ENCODE assay signal across 20 mouse cellular contexts in genomic region chr11:114686221-114686959, GRCm38 (mm10). TPM values are rescaled to one million over a fixed set of nuclear protein-coding genes. Genes with fewer than 3 reads are reported as not detected.
DNase-seq lines count a peak whose midpoint lies in the region; ATAC-seq and TF ChIP-seq lines count a peak whose summit lies in the region.
"Had no signal": no experiment of that assay in that cellular context is flagged by ENCODE, and none has a peak within 500 bp of the region (broad histone marks: within the 10 kb centered on the region; RNA-seq: fewer than 3 reads in every experiment).

No protein-coding gene starts in this region.

- DNase-seq in cerebellum, adult 2 months = peak; percentile 40 to 57
- DNase-seq in cerebellum, postnatal 4 days (ENCODE audit: low spot score in 2 of 2) = no peak
- no peak for DNase-seq in hindbrain, embryonic 10.5 days (ENCODE audit: low spot score)
- no peak for DNase-seq in hindbrain, embryonic 14.5 days (ENCODE audit: low spot score)
- DNase-seq in thymus, adult 2 months = no peak
- DNase-seq in thymus, adult 18-20 months = no peak
- DNase-seq in liver, postnatal 0 days = no peak
- DNase-seq: adrenal gland, postnatal 25 days; heart, postnatal 14 days; kidney, adult 11 months; right cerebral cortex, postnatal 25 days had no signal

- H3K27ac ChIP-seq in cerebellum, adult 2 months (ENCODE audit: insufficient read depth, low read length) = peak overlapping the region; percentile 94
- peak overlapping the region; percentile 62 for H3K27ac ChIP-seq in hindbrain, embryonic 10.5 days
- H3K27ac ChIP-seq in hindbrain, embryonic 14.5 days = no peak overlapping the region
- no peak overlapping the region for H3K27ac ChIP-seq in thymus, adult 2 months (ENCODE audit: control insufficient read depth, insufficient read depth, low read length)
- H3K27ac ChIP-seq in liver, postnatal 0 days (ENCODE audit: low read depth) = no peak overlapping the region
- no peak overlapping the region for H3K27ac ChIP-seq in kidney, embryonic 16.5 days (ENCODE audit: low read length)
- H3K27ac ChIP-seq: kidney, postnatal 0 days; limb, embryonic 15.5 days; liver, embryonic 15.5 days had no signal

- peaks cover 73% of the 10 kb centered on the region for H3K4me1 ChIP-seq in cerebellum, adult 2 months (ENCODE audit: control insufficient read depth, insufficient read depth, low read length)
- H3K4me1 ChIP-seq in hindbrain, embryonic 10.5 days (replicated peaks) = peaks cover 46% of the 10 kb centered on the region
- H3K4me1 ChIP-seq in hindbrain, embryonic 14.5 days (replicated peaks; ENCODE audit: control insufficient read depth, insufficient read depth, low read length) = no peaks in the 10 kb centered on the region
- H3K4me1 ChIP-seq in thymus, adult 2 months (replicated peaks; ENCODE audit: control insufficient read depth, insufficient read depth, low read length) = peaks cover 19% of the 10 kb centered on the region
- H3K4me1 ChIP-seq in liver, postnatal 0 days (ENCODE audit: insufficient read depth) = peaks cover 24% of the 10 kb centered on the region
- peaks cover 17% of the 10 kb centered on the region for H3K4me1 ChIP-seq in kidney, embryonic 16.5 days (ENCODE audit: insufficient read depth, low read length)

- no peak for ATAC-seq in hindbrain, embryonic 14.5 days (ENCODE audit: low FRiP score)
- no peak for ATAC-seq in liver, postnatal 0 days
- ATAC-seq in kidney, embryonic 16.5 days (ENCODE audit: low FRiP score, low TSS enrichment) = no peak
- ATAC-seq: lung, postnatal 0 days; midbrain, embryonic 16.5 days had no signal

- H3K4me3 ChIP-seq in cerebellum, adult 2 months (replicated peaks; ENCODE audit: insufficient read depth, low read depth, low read length) = no peak overlapping the region
- no peak overlapping the region for H3K4me3 ChIP-seq in hindbrain, embryonic 10.5 days
- H3K4me3 ChIP-seq in hindbrain, embryonic 14.5 days (replicated peaks; ENCODE audit: low read length) = no peak overlapping the region
- H3K4me3 ChIP-seq in thymus, adult 2 months (ENCODE audit: control insufficient read depth, insufficient read depth, low read length) = no peak overlapping the region
- no peak overlapping the region for H3K4me3 ChIP-seq in liver, postnatal 0 days (ENCODE audit: low read depth, low read length)
- no peak overlapping the region for H3K4me3 ChIP-seq in kidney, embryonic 16.5 days (ENCODE audit: low read length)
- H3K4me3 ChIP-seq: embryonic facial prominence, embryonic 15.5 days; heart, embryonic 12.5 days; limb, embryonic 15.5 days; liver, embryonic 15.5 days had no signal

- H3K9me3 ChIP-seq in hindbrain, embryonic 10.5 days = no peaks in the 10 kb centered on the region
- no peaks in the 10 kb centered on the region for H3K9me3 ChIP-seq in hindbrain, embryonic 14.5 days (ENCODE audit: control insufficient read depth, low read length)
- H3K9me3 ChIP-seq in liver, postnatal 0 days (ENCODE audit: low read length) = no peaks in the 10 kb centered on the region
- H3K9me3 ChIP-seq in kidney, embryonic 16.5 days (ENCODE audit: low read length) = no peaks in the 10 kb centered on the region
- H3K9me3 ChIP-seq: embryonic facial prominence, embryonic 15.5 days; heart, embryonic 12.5 days; limb, embryonic 15.5 days; liver, embryonic 15.5 days had no signal

- H3K27me3 ChIP-seq in cerebellum, adult 2 months (ENCODE audit: control insufficient read depth, insufficient read depth, low read length) = no peaks in the 10 kb centered on the region
- no peaks in the 10 kb centered on the region for H3K27me3 ChIP-seq in hindbrain, embryonic 10.5 days (ENCODE audit: insufficient read depth, poor library complexity, severe bottlenecking)
- no peaks in the 10 kb centered on the region for H3K27me3 ChIP-seq in hindbrain, embryonic 14.5 days (ENCODE audit: control insufficient read depth, insufficient read depth, low read length)
- H3K27me3 ChIP-seq in thymus, adult 2 months (ENCODE audit: control insufficient read depth, insufficient read depth, low read length) = no peaks in the 10 kb centered on the region
- no peaks in the 10 kb centered on the region for H3K27me3 ChIP-seq in liver, postnatal 0 days (ENCODE audit: insufficient read depth, low read length)
- no peaks in the 10 kb centered on the region for H3K27me3 ChIP-seq in kidney, embryonic 16.5 days (ENCODE audit: insufficient read depth, low read length)
- H3K27me3 ChIP-seq: CH12.LX; embryonic facial prominence, embryonic 15.5 days; heart, embryonic 12.5 days; limb, embryonic 15.5 days; liver, embryonic 15.5 days had no signal

- TF ChIP-seq EP300 in liver, postnatal 0 days (IDR thresholded peaks at IDR 0.05; ENCODE audit: low read depth) = no peak

- no peak for TF ChIP-seq POLR2A in cerebellum, adult 2 months (IDR thresholded peaks at IDR 0.05; ENCODE audit: borderline replicate concordance, insufficient read depth, low read length)
- 0 out of 2 replicates have a peak, but pooled peaks have one; percentile 21 for TF ChIP-seq POLR2A in thymus, adult 2 months (IDR thresholded peaks at IDR 0.05; ENCODE audit: control insufficient read depth, extremely low read depth, insufficient read depth, low read length, poor library complexity)

- peaks cover 17% of the 10 kb centered on the region; the same call in 1 of the 2 replicates for H3K36me3 ChIP-seq in hindbrain, embryonic 10.5 days
- H3K36me3 ChIP-seq in hindbrain, embryonic 14.5 days (replicated peaks; ENCODE audit: control insufficient read depth, insufficient read depth) = no peaks in the 10 kb centered on the region
- no peaks in the 10 kb centered on the region for H3K36me3 ChIP-seq in thymus, adult 2 months (ENCODE audit: control insufficient read depth, insufficient read depth, low read length)
- 0 out of 2 replicates have a peak, but pooled peaks cover 3% of the 10 kb centered on the region for H3K36me3 ChIP-seq in liver, postnatal 0 days (replicated peaks; ENCODE audit: insufficient read depth, low read length)
- peaks cover 9% of the 10 kb centered on the region; the same call in 1 of the 2 replicates for H3K36me3 ChIP-seq in kidney, embryonic 16.5 days (ENCODE audit: insufficient read depth, low read length)
- H3K36me3 ChIP-seq: heart, embryonic 12.5 days had no signal

- H3K9ac ChIP-seq in hindbrain, embryonic 14.5 days = no peak overlapping the region
- H3K9ac ChIP-seq in liver, postnatal 0 days (replicated peaks) = no peak overlapping the region
- H3K9ac ChIP-seq in kidney, embryonic 16.5 days (replicated peaks; ENCODE audit: low read length) = no peak overlapping the region
- H3K9ac ChIP-seq: embryonic facial prominence, embryonic 15.5 days; heart, embryonic 12.5 days; limb, embryonic 15.5 days; liver, embryonic 15.5 days had no signal

- H3K4me2 ChIP-seq in hindbrain, embryonic 14.5 days (replicated peaks) = no peak overlapping the region
- no peak overlapping the region for H3K4me2 ChIP-seq in liver, postnatal 0 days (ENCODE audit: low read depth, low read length)
- H3K4me2 ChIP-seq in kidney, embryonic 16.5 days (replicated peaks; ENCODE audit: low read depth, low read length) = no peak overlapping the region
- H3K4me2 ChIP-seq: embryonic facial prominence, embryonic 15.5 days; heart, embryonic 12.5 days; limb, embryonic 15.5 days; liver, embryonic 15.5 days had no signal

- WGBS in cerebellum, adult 2 months = 40% methylated on average over 16 of the region's 16 CpGs
- 89% methylated on average over 16 of the region's 16 CpGs for WGBS in hindbrain, embryonic 10.5 days
- WGBS in hindbrain, embryonic 14.5 days = 95% methylated on average over 16 of the region's 16 CpGs
- 95% methylated on average over 16 of the region's 16 CpGs for WGBS in thymus, adult 2 months
- 79% methylated on average over 16 of the region's 16 CpGs for WGBS in liver, postnatal 0 days (ENCODE audit: insufficient replicate concordance)
- WGBS in kidney, embryonic 16.5 days = 89% methylated on average over 16 of the region's 16 CpGs

- TF ChIP-seq CTCF in cerebellum, adult 2 months (IDR thresholded peaks at IDR 0.05; ENCODE audit: borderline replicate concordance, insufficient read depth, low read depth, low read length) = no peak
- TF ChIP-seq CTCF in thymus, adult 2 months (IDR thresholded peaks at IDR 0.05; ENCODE audit: borderline replicate concordance, control insufficient read depth, extremely low read depth, insufficient read depth, low read length, poor library complexity) = no peak
- no peak for TF ChIP-seq CTCF in liver, postnatal 0 days (IDR thresholded peaks at IDR 0.05; ENCODE audit: low read depth)

RNA-seq across cellular contexts. Expression of gene Ttyh2, which starts 11.2 kb away (rescaled TPM):
- 81.2 and 92.5 TPM in 2 replicates for polyA plus RNA-seq in cerebellum, adult 2 months (2012; rRNA removed)
- 15.6 and 15.9 TPM in 2 replicates for polyA plus RNA-seq in hindbrain, embryonic 10.5 days (2016; fragmentation: Nextera tagmentation; extraction: Ambion mirVana)
- polyA plus RNA-seq in hindbrain, embryonic 14.5 days (2014; fragmentation: Nextera tagmentation; extraction: Ambion mirVana) = 32.0 and 35.1 TPM in 2 replicates
- polyA plus RNA-seq in thymus, adult 2 months (2012; rRNA removed) = 17.1 and 17.3 TPM in 2 replicates
- polyA plus RNA-seq in liver, postnatal 0 days (2015; fragmentation: Nextera tagmentation; extraction: Ambion mirVana) = 22.1 and 23.7 TPM in 2 replicates
- polyA plus RNA-seq in kidney, embryonic 16.5 days (2015; fragmentation: Nextera tagmentation; extraction: Ambion mirVana) = 20.4 and 21.5 TPM in 2 replicates

RNA-seq across cellular contexts. Expression of gene Rpl38, which starts 18.1 kb away (rescaled TPM):
- 1,362 and 1,509 TPM in 2 replicates for polyA plus RNA-seq in cerebellum, adult 2 months (2012; rRNA removed)
- 959 and 1,042 TPM in 2 replicates for polyA plus RNA-seq in hindbrain, embryonic 10.5 days (2016; fragmentation: Nextera tagmentation; extraction: Ambion mirVana)
- 694 and 869 TPM in 2 replicates for polyA plus RNA-seq in hindbrain, embryonic 14.5 days (2014; fragmentation: Nextera tagmentation; extraction: Ambion mirVana)
- 481 and 516 TPM in 2 replicates for polyA plus RNA-seq in thymus, adult 2 months (2012; rRNA removed)
- 793 and 837 TPM in 2 replicates for polyA plus RNA-seq in liver, postnatal 0 days (2015; fragmentation: Nextera tagmentation; extraction: Ambion mirVana)
- 802 and 841 TPM in 2 replicates for polyA plus RNA-seq in kidney, embryonic 16.5 days (2015; fragmentation: Nextera tagmentation; extraction: Ambion mirVana)

RNA-seq across cellular contexts. Expression of gene Dnaic2, which starts 40.8 kb away (rescaled TPM):
- polyA plus RNA-seq in cerebellum, adult 2 months (2012; rRNA removed) = 3.9 and 5.0 TPM in 2 replicates
- polyA plus RNA-seq in hindbrain, embryonic 10.5 days (2016; fragmentation: Nextera tagmentation; extraction: Ambion mirVana) = 4.0 and 6.3 TPM in 2 replicates
- polyA plus RNA-seq in hindbrain, embryonic 14.5 days (2014; fragmentation: Nextera tagmentation; extraction: Ambion mirVana) = 1.9 and 2.5 TPM in 2 replicates
- 1.9 TPM in 2 replicates for polyA plus RNA-seq in thymus, adult 2 months (2012; rRNA removed)
- 0.13 TPM in 1 of 2 replicates, not detected in the other for polyA plus RNA-seq in liver, postnatal 0 days (2015; fragmentation: Nextera tagmentation; extraction: Ambion mirVana)
- polyA plus RNA-seq in kidney, embryonic 16.5 days (2015; fragmentation: Nextera tagmentation; extraction: Ambion mirVana) = 0.44 and 0.46 TPM in 2 replicates

Comparison
In these comparisons a context has a peak if more than half of its experiments do, and no peak if none do; other contexts are left out.
1. DNase-seq: peak in cerebellum, adult 2 months (2 of 2); none in cerebellum, postnatal 4 days (0 of 2), hindbrain, embryonic 10.5 days (single experiment), hindbrain, embryonic 14.5 days (single experiment), thymus, adult 2 months (single experiment), thymus, adult 18-20 months (0 of 2) and liver, postnatal 0 days (single experiment).
2. H3K27ac ChIP-seq: peak in cerebellum, adult 2 months (single experiment) and hindbrain, embryonic 10.5 days (single experiment); none in hindbrain, embryonic 14.5 days (single experiment), thymus, adult 2 months (single experiment), liver, postnatal 0 days (single experiment) and kidney, embryonic 16.5 days (single experiment).